Mouse (Mus musculus) ES-Bruce4 (cell line): Measurements from ENCODE around the gene Serpinb11.

ENCODE experiments used
- CTCF ChIP-seq: IDR thresholded peaks from one replicate; pipeline ENCODE4 v1.8.1; 2011; ENCODE audit warnings: low read depth, low read length
- EP300 ChIP-seq: IDR thresholded peaks from 2 replicates; pipeline ENCODE4 v1.6.1; 2011; ENCODE audit warnings: low read depth, low read length; ENCODE audit not compliant: insufficient read depth
- POLR2A ChIP-seq: IDR thresholded peaks from one replicate; pipeline ENCODE4 v1.8.1; 2011; ENCODE audit warnings: low read length; ENCODE audit not compliant: insufficient read depth

GRCm38 (mm10) chr1:107346788-107347187 is 14.2 kb upstream of the Serpinb11 start:
- no peak for TF ChIP-seq EP300
- TF ChIP-seq POLR2A, result no peak
- TF ChIP-seq CTCF, result no peak
